ENCODE assay signal across 12 mouse cellular contexts in the genomic region with DNA sequence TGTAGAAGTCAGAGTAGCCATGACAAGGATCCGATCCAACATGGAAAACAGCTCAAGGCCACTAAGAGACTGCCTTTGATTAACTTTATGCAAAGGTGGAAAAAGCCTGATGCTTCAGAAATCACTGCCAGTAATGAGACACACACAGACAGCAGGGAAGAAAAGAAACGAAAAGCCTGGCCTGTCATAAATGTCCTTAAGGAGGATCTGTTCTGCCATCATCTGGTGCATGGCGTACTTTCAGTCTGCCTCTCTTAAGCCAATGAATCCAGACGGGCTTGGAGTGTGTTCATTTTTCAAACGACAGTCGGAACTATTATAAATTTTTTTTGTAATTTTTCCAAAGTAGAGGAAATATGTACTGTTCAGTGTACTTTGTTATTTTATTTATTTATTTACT.
DNase-seq lines count a peak whose midpoint lies in the region; ATAC-seq and TF ChIP-seq lines count a peak whose summit lies in the region.
"Had no signal": no experiment of that assay in that cellular context is flagged by ENCODE, and none has a peak within 500 bp of the region (broad histone marks: within the 10 kb centered on the region; RNA-seq: fewer than 3 reads in every experiment).

No protein-coding gene starts in this region.

- H3K4me1 ChIP-seq in forebrain, embryonic 11.5 days (replicated peaks; ENCODE audit: control insufficient read depth, insufficient read depth, low read length) = no peaks in the 10 kb centered on the region
- peaks cover 15% of the 10 kb centered on the region for H3K4me1 ChIP-seq in forebrain, embryonic 10.5 days
- H3K4me1 ChIP-seq in liver, postnatal 0 days (ENCODE audit: insufficient read depth) = peaks cover 4% of the 10 kb centered on the region
- peaks cover 69% of the 10 kb centered on the region for H3K4me1 ChIP-seq in limb, embryonic 10.5 days

- H3K4me2 ChIP-seq in forebrain, embryonic 11.5 days (ENCODE audit: low read depth, low read length, severe bottlenecking) = no peak overlapping the region
- H3K4me2 ChIP-seq in liver, postnatal 0 days (ENCODE audit: low read depth, low read length) = no peak overlapping the region

- H3K27me3 ChIP-seq in forebrain, embryonic 11.5 days (ENCODE audit: control insufficient read depth, insufficient read depth, low read length) = no peaks in the 10 kb centered on the region
- H3K27me3 ChIP-seq in forebrain, embryonic 10.5 days (ENCODE audit: poor library complexity, severe bottlenecking) = no peaks in the 10 kb centered on the region
- H3K27me3 ChIP-seq in liver, postnatal 0 days (ENCODE audit: insufficient read depth, low read length) = no peaks in the 10 kb centered on the region
- peaks cover 3% of the 10 kb centered on the region; the same call in 1 of the 2 replicates for H3K27me3 ChIP-seq in limb, embryonic 10.5 days (ENCODE audit: low read depth, poor library complexity, severe bottlenecking)

- no peak for TF ChIP-seq EP300 in liver, postnatal 0 days (IDR thresholded peaks at IDR 0.05; ENCODE audit: low read depth)

- 0 out of 2 replicates have a peak, but pooled peaks have one; percentile 9 for TF ChIP-seq CTCF in liver, postnatal 0 days (IDR thresholded peaks at IDR 0.05; ENCODE audit: low read depth)

- no peaks in the 10 kb centered on the region for H3K36me3 ChIP-seq in forebrain, embryonic 11.5 days (ENCODE audit: control insufficient read depth, insufficient read depth, low read length)
- H3K36me3 ChIP-seq in forebrain, embryonic 10.5 days (replicated peaks) = no peaks in the 10 kb centered on the region
- no peaks in the 10 kb centered on the region for H3K36me3 ChIP-seq in liver, postnatal 0 days (replicated peaks; ENCODE audit: insufficient read depth, low read length)
- H3K36me3 ChIP-seq in limb, embryonic 10.5 days = no peaks in the 10 kb centered on the region

- no peak overlapping the region for H3K4me3 ChIP-seq in forebrain, embryonic 11.5 days (ENCODE audit: low read depth, low read length)
- H3K4me3 ChIP-seq in forebrain, embryonic 10.5 days = no peak overlapping the region
- no peak overlapping the region for H3K4me3 ChIP-seq in liver, postnatal 0 days (ENCODE audit: low read depth, low read length)
- H3K4me3 ChIP-seq in limb, embryonic 10.5 days = no peak overlapping the region

- no peaks in the 10 kb centered on the region for H3K9me3 ChIP-seq in forebrain, embryonic 11.5 days (ENCODE audit: control insufficient read depth, low read length)
- no peaks in the 10 kb centered on the region for H3K9me3 ChIP-seq in forebrain, embryonic 10.5 days
- no peaks in the 10 kb centered on the region for H3K9me3 ChIP-seq in liver, postnatal 0 days (ENCODE audit: low read length)
- no peaks in the 10 kb centered on the region for H3K9me3 ChIP-seq in limb, embryonic 10.5 days (replicated peaks)
- H3K9me3 ChIP-seq: G1E had no signal

- H3K9ac ChIP-seq in forebrain, embryonic 11.5 days (ENCODE audit: low read length) = no peak overlapping the region
- H3K9ac ChIP-seq in liver, postnatal 0 days (replicated peaks) = no peak overlapping the region

- no peak overlapping the region for H3K27ac ChIP-seq in forebrain, embryonic 11.5 days (ENCODE audit: low read depth, low read length)
- no peak overlapping the region for H3K27ac ChIP-seq in forebrain, embryonic 10.5 days
- no peak overlapping the region for H3K27ac ChIP-seq in liver, postnatal 0 days (ENCODE audit: low read depth)
- 0 out of 2 replicates have a peak overlapping the region, but pooled peaks have one; percentile 1 for H3K27ac ChIP-seq in limb, embryonic 10.5 days
- H3K27ac ChIP-seq: macrophage had no signal

- DNase-seq in forebrain, embryonic 11.5 days (ENCODE audit: low spot score) = peak; percentile 20
- DNase-seq in forebrain, embryonic 10.5 days (ENCODE audit: extremely low spot score, low spot score) = no peak
- DNase-seq in liver, postnatal 0 days = no peak
- no peak for DNase-seq in liver
- peak; percentile 78 for DNase-seq in brain, adult 2 months (ENCODE audit: low read depth, low spot score)
- no peak for DNase-seq in limb, embryonic 10.5 days (ENCODE audit: low spot score)
- DNase-seq in adrenal gland, postnatal 4 days (ENCODE audit: low spot score in 2 of 2) = no peak
- DNase-seq: cerebellum, adult 9-11 months; thymus, postnatal 14 days had no signal

- no peak for ATAC-seq in forebrain, embryonic 11.5 days (replicated peaks; ENCODE audit: low FRiP score)
- ATAC-seq in liver, postnatal 0 days = no peak
- ATAC-seq in megakaryocyte-erythroid progenitor cell, adult 5-6 weeks (replicated peaks; ENCODE audit: low FRiP score, low TSS enrichment, poor library complexity, severe bottlenecking) = no peak

- 77% methylated on average over 6 of the region's 6 CpGs for WGBS in forebrain, embryonic 11.5 days
- 82% methylated on average over 6 of the region's 6 CpGs for WGBS in forebrain, embryonic 10.5 days
- WGBS in liver, postnatal 0 days (ENCODE audit: insufficient replicate concordance) = 80% methylated on average over 6 of the region's 6 CpGs
- WGBS in limb, embryonic 10.5 days = 66% methylated on average over 6 of the region's 6 CpGs

Comparison
In these comparisons a context has a peak if more than half of its experiments do, and no peak if none do; other contexts are left out.
1. DNase-seq: peak in forebrain, embryonic 11.5 days (single experiment) and brain, adult 2 months (single experiment); none in forebrain, embryonic 10.5 days (single experiment), liver, postnatal 0 days (single experiment), liver (single experiment), limb, embryonic 10.5 days (single experiment) and adrenal gland, postnatal 4 days (0 of 2).